Mouse (Mus musculus): ENCODE measurements around the gene Arrdc5. TPM values are rescaled to one million over a fixed set of nuclear protein-coding genes. Genes with fewer than 3 reads are reported as not detected.
A peak's percentile ranks its signal among the peaks of the same experiment; 100 is the strongest.

Gene Arrdc5
- polyA plus RNA-seq, 1 experiment from 2014 or later = not detected

- H3K4me2 ChIP-seq (ENCODE audit: low read depth, low read length) = no peak overlapping the region
These were observed 31.2 kb upstream of the Arrdc5 start for GRCm38 (mm10) chr17:56331256-56331655.

GRCm38 (mm10) chr17:56330345-56330744 lies 30.3 kb upstream of the Arrdc5 start:
- Histone ChIP-seq H3K4me3 (ENCODE audit: low read length) (no peak overlapping the region), H3K27me3 (ENCODE audit: control insufficient read depth, insufficient read depth, low read depth, low read length) (no peaks in the 10 kb centered on the region), H3K4me2 (ENCODE audit: low read depth, low read length) (no peak overlapping the region), H3K9me3 (ENCODE audit: control insufficient read depth, low read length) (no peaks in the 10 kb centered on the region), H3K4me1 (replicated peaks; ENCODE audit: control insufficient read depth, insufficient read depth, low read length) (peaks cover 12% of the 10 kb centered on the region), H3K9ac (ENCODE audit: low read length) (no peak overlapping the region), H3K27ac (ENCODE audit: low read length) (no peak overlapping the region), H3K36me3 (ENCODE audit: control insufficient read depth, insufficient read depth, low read length) (no peaks in the 10 kb centered on the region)
- no peak for ATAC-seq (ENCODE audit: low read depth)
- 71% methylated on average over 3 of the region's 3 CpGs for WGBS

More at GRCm38 (mm10) chr17:56331256-56331655, 31.2 kb upstream of the Arrdc5 start:
- Histone ChIP-seq H3K36me3 (ENCODE audit: control insufficient read depth, insufficient read depth, low read length) (no peaks in the 10 kb centered on the region), H3K9ac (ENCODE audit: low read length) (0 out of 2 replicates have a peak overlapping the region, but pooled peaks have one; percentile 22), H3K4me1 (replicated peaks; ENCODE audit: control insufficient read depth, insufficient read depth, low read length) (peaks cover 12% of the 10 kb centered on the region), H3K27ac (ENCODE audit: low read length) (no peak overlapping the region), H3K27me3 (ENCODE audit: control insufficient read depth, insufficient read depth, low read depth, low read length) (no peaks in the 10 kb centered on the region), H3K4me3 (ENCODE audit: low read length) (no peak overlapping the region), H3K9me3 (ENCODE audit: control insufficient read depth, low read length) (no peaks in the 10 kb centered on the region)
- no peak for ATAC-seq (ENCODE audit: low read depth)

GRCm38 (mm10) chr17:56329267-56329666 lies 29.2 kb upstream of the Arrdc5 start:
- Histone ChIP-seq H3K9me3 (ENCODE audit: control insufficient read depth, low read length) (no peaks in the 10 kb centered on the region), H3K4me2 (ENCODE audit: low read depth, low read length) (no peak overlapping the region), H3K36me3 (ENCODE audit: control insufficient read depth, insufficient read depth, low read length) (no peaks in the 10 kb centered on the region), H3K4me3 (ENCODE audit: low read length) (no peak overlapping the region), H3K27me3 (ENCODE audit: control insufficient read depth, insufficient read depth, low read depth, low read length) (no peaks in the 10 kb centered on the region), H3K27ac (ENCODE audit: low read length) (no peak overlapping the region), H3K4me1 (replicated peaks; ENCODE audit: control insufficient read depth, insufficient read depth, low read length) (peaks cover 12% of the 10 kb centered on the region), H3K9ac (ENCODE audit: low read length) (no peak overlapping the region)
- ATAC-seq (ENCODE audit: low read depth) = no peak

- under 1% methylated on average over 61 of the region's 67 CpGs for WGBS
- Histone ChIP-seq H3K4me1 (replicated peaks; ENCODE audit: control insufficient read depth, insufficient read depth, low read length) (peaks cover 12% of the 10 kb centered on the region), H3K9me3 (ENCODE audit: control insufficient read depth, low read length) (no peaks in the 10 kb centered on the region), H3K4me2 (ENCODE audit: low read depth, low read length) (peak overlapping the region; percentile 92), H3K4me3 (ENCODE audit: low read length) (peak overlapping the region; percentile 68), H3K9ac (ENCODE audit: low read length) (peak overlapping the region; percentile 77), H3K36me3 (ENCODE audit: control insufficient read depth, insufficient read depth, low read length) (peaks cover 12% of the 10 kb centered on the region), H3K27me3 (ENCODE audit: control insufficient read depth, insufficient read depth, low read depth, low read length) (no peaks in the 10 kb centered on the region), H3K27ac (ENCODE audit: low read length) (peak overlapping the region; percentile 90)
- ATAC-seq (ENCODE audit: low read depth) = peak; percentile 41
These were observed 26.4 kb upstream of the Arrdc5 start for GRCm38 (mm10) chr17:56326153-56327147.

- Histone ChIP-seq H3K27ac (ENCODE audit: low read length) (peak within 1 kb of the TSS; percentile 90), H3K4me3 (ENCODE audit: low read length) (peak within 1 kb of the TSS; percentile 68), H3K27me3 (ENCODE audit: control insufficient read depth, insufficient read depth, low read depth, low read length) (no peaks in the 10 kb centered on the region), H3K36me3 (ENCODE audit: control insufficient read depth, insufficient read depth, low read length) (peaks cover 17% of the 10 kb centered on the region), H3K9me3 (ENCODE audit: control insufficient read depth, low read length) (no peaks in the 10 kb centered on the region), H3K9ac (ENCODE audit: low read length) (peak within 1 kb of the TSS; percentile 77), H3K4me2 (ENCODE audit: low read depth, low read length) (peak within 1 kb of the TSS; percentile 92), H3K4me1 (replicated peaks; ENCODE audit: control insufficient read depth, insufficient read depth, low read length) (peaks cover 12% of the 10 kb centered on the region)
- WGBS = under 1% methylated on average over 57 of the region's 57 CpGs
- peak; percentile 99 for ATAC-seq (ENCODE audit: low read depth)
These were observed 25.5 kb upstream of the Arrdc5 start, which contains the start of gene Kdm4b for GRCm38 (mm10) chr17:56325450-56326152. TSS of gene Kdm4b (plus strand) at chr17:56326062.

GRCm38 (mm10) chr17:56324419-56324818 lies 24.3 kb upstream of the Arrdc5 start:
- H3K36me3 ChIP-seq (ENCODE audit: control insufficient read depth, insufficient read depth, low read length) = peaks cover 21% of the 10 kb centered on the region
- peaks cover 12% of the 10 kb centered on the region for H3K4me1 ChIP-seq (replicated peaks; ENCODE audit: control insufficient read depth, insufficient read depth, low read length)
- H3K27ac ChIP-seq (ENCODE audit: low read length) = no peak overlapping the region
- no peak overlapping the region for H3K9ac ChIP-seq (ENCODE audit: low read length)
- H3K4me3 ChIP-seq (ENCODE audit: low read length) = no peak overlapping the region
- no peaks in the 10 kb centered on the region for H3K9me3 ChIP-seq (ENCODE audit: control insufficient read depth, low read length)
- H3K27me3 ChIP-seq (ENCODE audit: control insufficient read depth, insufficient read depth, low read depth, low read length) = no peaks in the 10 kb centered on the region
- no peak for ATAC-seq (ENCODE audit: low read depth)
- H3K4me2 ChIP-seq (ENCODE audit: low read depth, low read length) = no peak overlapping the region
- 53% methylated on average over 3 of the region's 3 CpGs for WGBS

GRCm38 (mm10) chr17:56309191-56309945 lies 9.3 kb upstream of the Arrdc5 start:
- no peaks in the 10 kb centered on the region for H3K9me3 ChIP-seq (ENCODE audit: control insufficient read depth, low read length)
- no peaks in the 10 kb centered on the region for H3K27me3 ChIP-seq (ENCODE audit: control insufficient read depth, insufficient read depth, low read depth, low read length)
- peaks cover 44% of the 10 kb centered on the region for H3K36me3 ChIP-seq (ENCODE audit: control insufficient read depth, insufficient read depth, low read length)
- no peak overlapping the region for H3K4me3 ChIP-seq (ENCODE audit: low read length)
- no peak overlapping the region for H3K9ac ChIP-seq (ENCODE audit: low read length)
- peaks cover 33% of the 10 kb centered on the region for H3K4me1 ChIP-seq (replicated peaks; ENCODE audit: control insufficient read depth, insufficient read depth, low read length)
- ATAC-seq (ENCODE audit: low read depth) = 0 out of 2 replicates have a peak, but pooled peaks have one; percentile 6
- H3K4me2 ChIP-seq (ENCODE audit: low read depth, low read length) = no peak overlapping the region
- H3K27ac ChIP-seq (ENCODE audit: low read length) = no peak overlapping the region
- 71% methylated on average over 15 of the region's 15 CpGs for WGBS

- WGBS = 47% methylated on average over 6 of the region's 6 CpGs
- Histone ChIP-seq H3K27me3 (ENCODE audit: control insufficient read depth, insufficient read depth, low read depth, low read length) (no peaks in the 10 kb centered on the region), H3K9ac (ENCODE audit: low read length) (peak overlapping the region; percentile 49), H3K27ac (ENCODE audit: low read length) (peak overlapping the region; percentile 56), H3K9me3 (ENCODE audit: control insufficient read depth, low read length) (no peaks in the 10 kb centered on the region), H3K4me3 (ENCODE audit: low read length) (no peak overlapping the region), H3K4me2 (ENCODE audit: low read depth, low read length) (0 out of 2 replicates have a peak overlapping the region, but pooled peaks have one; percentile 22), H3K4me1 (replicated peaks; ENCODE audit: control insufficient read depth, insufficient read depth, low read length) (peaks cover 33% of the 10 kb centered on the region), H3K36me3 (ENCODE audit: control insufficient read depth, insufficient read depth, low read length) (peaks cover 35% of the 10 kb centered on the region)
- ATAC-seq (ENCODE audit: low read depth) = no peak
These were observed 8.0 kb upstream of the Arrdc5 start for GRCm38 (mm10) chr17:56308088-56308487.

All from lung, embryonic 16.5 days (tissue).